Mouse (Mus musculus): ENCODE data around the gene Ccnf.

DNA sequence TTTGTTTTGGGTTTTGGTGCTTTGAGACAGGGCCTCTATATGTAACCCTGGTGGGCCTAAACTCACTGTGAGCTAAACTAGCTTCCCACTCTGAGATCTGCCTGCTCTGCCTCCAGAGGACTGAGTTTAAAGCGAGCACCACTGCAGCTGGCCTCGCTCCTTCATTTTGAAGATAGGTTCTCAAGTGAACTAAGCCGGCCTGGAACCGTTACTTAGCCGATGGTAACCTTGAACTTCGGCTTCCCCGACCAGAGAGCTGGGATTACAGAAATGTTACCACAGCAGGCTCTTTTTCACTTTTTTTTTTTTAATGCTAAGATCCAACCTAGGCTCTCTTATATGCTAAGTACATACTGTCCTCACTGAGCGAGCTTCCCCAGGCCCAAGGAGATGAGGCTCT lies 58.0 kb downstream of the Ccnf start:
- no peak for TF ChIP-seq GATA1 (IDR thresholded peaks at IDR 0.05; ENCODE audit: borderline replicate concordance, low read length)
- no peak for TF ChIP-seq FLI1 (IDR thresholded peaks at IDR 0.05; ENCODE audit: low read length)

Measured in megakaryocyte, embryonic 14.5 days (primary cell).